Mouse (Mus musculus): ENCODE measurements around the gene Nkd1.

DNA sequence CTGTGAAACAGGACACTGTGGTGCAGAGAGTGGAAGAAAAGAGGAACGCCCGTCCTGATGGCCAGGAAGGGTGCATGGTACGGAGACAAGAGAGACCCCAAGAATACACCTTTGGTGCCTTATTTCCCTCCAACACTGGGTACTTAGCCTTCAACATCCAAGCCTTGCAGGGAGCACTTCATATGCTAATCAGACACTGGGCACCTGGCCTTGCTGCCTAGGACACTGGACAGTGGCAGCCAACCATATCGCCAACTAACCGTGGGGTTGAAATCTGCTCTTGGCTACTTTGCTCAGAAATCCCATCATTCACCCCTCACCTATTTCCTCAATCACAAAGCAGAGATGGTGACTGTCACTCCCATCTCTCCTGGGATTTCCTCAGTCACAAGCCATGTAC is 10.1 kb upstream of the Nkd1 start:
- TF ChIP-seq CTCF (IDR thresholded peaks at IDR 0.05; ENCODE audit: low read depth, low read length), result no peak
- TF ChIP-seq GATA2 (IDR thresholded peaks at IDR 0.05; ENCODE audit: borderline replicate concordance, low read depth, low read length), result no peak
- TF ChIP-seq GATA1 (IDR thresholded peaks at IDR 0.05; ENCODE audit: borderline replicate concordance, low read length), result no peak
